Mouse (Mus musculus) naive thymus-derived CD4-positive, alpha-beta T cell, adult 2 months (primary cell): ENCODE measurements around the gene Caskin2.
A peak's percentile ranks its signal among the peaks of the same experiment; 100 is the strongest.
"Not testable (repeated sequence)": the region's sequence is repeated elsewhere in the genome, so short reads cannot be mapped to it uniquely, and the experiment has no call there.

ENCODE experiments used
- DNase-seq: peaks from one replicate; pipeline ENCODE4 v3.0.0-alpha.2; 2011; ENCODE audit warnings: low read depth

The Caskin2 gene

GRCm38 (mm10) chr11:115762176-115762575 lies 51.3 kb downstream of the Caskin2 start:
- not testable (repeated sequence) for DNase-seq

- DNase-seq, result no peak
Observed at GRCm38 (mm10) chr11:115753485-115753884, 60.0 kb downstream of the Caskin2 start.

GRCm38 (mm10) chr11:115752653-115753052 lies 60.8 kb downstream of the Caskin2 start:
- DNase-seq, result no peak

- DNase-seq, result peak; percentile 61
Observed at GRCm38 (mm10) chr11:115751725-115752124, 61.7 kb downstream of the Caskin2 start.

GRCm38 (mm10) chr11:115749834-115750233 lies 63.6 kb downstream of the Caskin2 start:
- DNase-seq, result no peak
